Mouse (Mus musculus) midbrain, postnatal 0 days (tissue): ENCODE measurements around the gene Zfp423. TPM values are rescaled to one million over a fixed set of nuclear protein-coding genes. Genes with fewer than 3 reads are reported as not detected.

Experiments used
- ATAC-seq: fragments of 200-750 bp; cut with Nextera tagmentation; 2 replicates; pipeline ENCODE4 v1.8.0; 2017; ENCODE audit warnings: moderate number of reproducible peaks, mild to moderate bottlenecking, moderate TSS enrichment, moderate library complexity; ENCODE audit not compliant: low FRiP score
- DNase-seq: peaks from one replicate; pipeline ENCODE4 v3.0.0-alpha.2; 2015; ENCODE audit warnings: low spot score
- H3K27ac ChIP-seq: fragments of 300-500 bp; sonication (generic); 2 replicates; pipeline ENCODE4 v1.5.1; 2014; ENCODE audit warnings: low read depth, mild to moderate bottlenecking, low read length, mixed read lengths
- H3K27me3 ChIP-seq: fragments of 300-500 bp; sonication (generic); 2 replicates; pipeline ENCODE4 v1.6.1; 2014; ENCODE audit warnings: low read length, control low read depth, mixed read lengths; ENCODE audit not compliant: insufficient read depth
- H3K36me3 ChIP-seq: fragments of 300-500 bp; sonication (generic); 2 replicates; pipeline ENCODE4 v1.6.1; 2014; ENCODE audit warnings: low read length, control low read depth, mixed read lengths; ENCODE audit not compliant: insufficient read depth
- H3K4me1 ChIP-seq: fragments of 300-500 bp; sonication (generic); 2 replicates; pipeline ENCODE4 v1.6.1; 2014; ENCODE audit warnings: mild to moderate bottlenecking, control low read depth, antibody characterized with exemption, low read length, mixed read lengths; ENCODE audit not compliant: insufficient read depth
- H3K4me2 ChIP-seq: fragments of 300-500 bp; sonication (generic); 2 replicates; pipeline ENCODE4 v1.6.1; 2014; ENCODE audit warnings: low read depth, mild to moderate bottlenecking, low read length, mixed read lengths; ENCODE audit not compliant: poor library complexity, severe bottlenecking
- H3K4me3 ChIP-seq: fragments of 300-500 bp; sonication (generic); 2 replicates; pipeline ENCODE4 v1.5.1; 2014; ENCODE audit warnings: low read depth, mild to moderate bottlenecking, low read length, moderate library complexity
- H3K9ac ChIP-seq: fragments of 300-500 bp; sonication (generic); replicated peaks from 2 replicates; pipeline ENCODE4 v1.6.1; 2014; ENCODE audit warnings: mild to moderate bottlenecking, low read length, moderate library complexity, mixed read lengths; ENCODE audit not compliant: poor library complexity, severe bottlenecking
- H3K9me3 ChIP-seq: fragments of 300-500 bp; sonication (generic); 2 replicates; pipeline ENCODE4 v1.6.1; 2016; ENCODE audit warnings: low read length, control low read depth
- CTCF ChIP-seq: IDR thresholded peaks from 2 replicates; pipeline ENCODE4 v1.5.1; 2016; ENCODE audit warnings: antibody characterized with exemption, mild to moderate bottlenecking
- WGBS: fragments of 180-500 bp; shearing (Covaris S2); extraction: QIAGEN DNeasy Blood & Tissue Kit; methylation state at CpG from one replicate; pipeline ENCODE4 v1.1.7; 2014; 5-methylcytosine and 5-hydroxymethylcytosine counted together
- polyA plus RNA-seq: library from polyadenylated mRNA; unstranded; fragments of >200 nt; fragmentation: Nextera tagmentation; extraction: Ambion mirVana; gene quantifications from 2 replicates; pipeline ENCODE4 v1.2.1, GENCODE M21; 2015
- total RNA-seq: library from RNA; depleted of rRNA; stranded (reverse); fragments of >200 nt; gene quantifications from 2 replicates; pipeline ENCODE4 v1.2.3, GENCODE M21; 2014

The Zfp423 gene
- total and polyA plus RNA-seq, 2 experiments from 2014 or later: 22.9 to 57.5 TPM

DNA sequence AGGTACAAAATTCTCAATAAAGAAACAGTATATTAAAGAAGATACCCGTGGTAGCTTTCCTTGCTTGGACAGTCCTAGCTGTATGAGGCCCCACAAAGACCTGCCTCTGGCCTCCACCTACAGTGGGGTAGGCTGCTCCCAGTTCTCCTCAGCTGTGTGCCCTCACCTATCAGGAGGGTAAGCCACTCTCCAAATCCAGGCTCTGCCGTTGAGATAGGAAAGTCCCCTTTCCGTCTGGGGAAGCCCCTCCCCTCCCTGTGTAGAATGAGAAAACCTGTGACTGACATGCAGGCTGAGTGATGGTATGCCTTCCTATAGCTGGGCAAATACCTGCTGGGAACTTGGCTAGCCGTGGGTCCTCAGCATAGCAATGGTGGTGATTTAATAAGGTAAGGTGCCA is 257.8 kb downstream of the Zfp423 start:
- no peak; the same call in 1 of the 2 replicates for ATAC-seq
- Histone ChIP-seq H3K27me3 (no peaks in the 10 kb centered on the region), H3K4me2 (no peak overlapping the region), H3K4me1 (peaks cover 19% of the 10 kb centered on the region), H3K9ac (no peak overlapping the region), H3K9me3 (no peaks in the 10 kb centered on the region), H3K36me3 (no peaks in the 10 kb centered on the region), H3K4me3 (no peak overlapping the region), H3K27ac (peak overlapping the region; percentile 21; the same call in 1 of the 2 replicates)
- TF ChIP-seq CTCF: no peak
- DNase-seq: no peak
- WGBS: 58% methylated on average over 4 of the region's 4 CpGs

GRCm38 (mm10) chr8:87700321-87700720 is 259.1 kb downstream of the Zfp423 start:
- 74% methylated on average over 12 of the region's 12 CpGs for WGBS
- DNase-seq: no peak
- H3K4me2 ChIP-seq: no peak overlapping the region
- no peaks in the 10 kb centered on the region for H3K27me3 ChIP-seq
- H3K4me3 ChIP-seq: no peak overlapping the region
- H3K36me3 ChIP-seq: no peaks in the 10 kb centered on the region
- TF ChIP-seq CTCF: no peak
- no peak overlapping the region for H3K9ac ChIP-seq
- H3K4me1 ChIP-seq: peaks cover 19% of the 10 kb centered on the region
- H3K27ac ChIP-seq: no peak overlapping the region
- no peak for ATAC-seq
- H3K9me3 ChIP-seq: no peaks in the 10 kb centered on the region

DNA sequence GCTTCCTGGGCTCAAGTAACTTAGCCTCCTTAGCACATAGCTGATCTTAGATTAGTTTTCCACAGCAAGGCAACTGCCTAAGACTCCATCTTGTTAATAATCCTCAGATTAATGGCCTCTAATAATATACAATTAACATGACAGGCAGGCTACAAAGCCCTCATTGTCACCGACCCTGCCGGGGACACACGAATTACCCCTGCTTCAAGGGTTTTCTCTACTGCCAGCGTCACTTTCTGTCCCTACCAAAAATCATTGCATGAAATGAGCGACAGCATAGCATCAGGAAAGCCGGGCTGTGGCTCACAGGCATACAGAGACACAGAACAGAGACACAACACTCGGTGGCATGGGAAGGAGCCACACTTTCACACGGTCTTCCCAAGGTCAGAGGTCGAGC is 262.3 kb downstream of the Zfp423 start:
- Histone ChIP-seq H3K36me3 (no peaks in the 10 kb centered on the region), H3K9ac (no peak overlapping the region), H3K4me3 (no peak overlapping the region), H3K27ac (no peak overlapping the region), H3K4me2 (no peak overlapping the region), H3K4me1 (peaks cover 8% of the 10 kb centered on the region), H3K9me3 (no peaks in the 10 kb centered on the region), H3K27me3 (no peaks in the 10 kb centered on the region)
- TF ChIP-seq CTCF: no peak
- WGBS: 48% methylated on average over 9 of the region's 9 CpGs
- ATAC-seq (no peak), DNase-seq (no peak)

- Histone ChIP-seq H3K27ac (no peak overlapping the region), H3K9ac (no peak overlapping the region), H3K4me1 (peaks cover 25% of the 10 kb centered on the region), H3K4me3 (no peak overlapping the region), H3K4me2 (no peak overlapping the region), H3K9me3 (no peaks in the 10 kb centered on the region), H3K27me3 (no peaks in the 10 kb centered on the region), H3K36me3 (no peaks in the 10 kb centered on the region)
- ATAC-seq (no peak), DNase-seq (no peak)
- no peak for TF ChIP-seq CTCF
- WGBS: 87% methylated on average over 4 of the region's 4 CpGs
These were observed 265.7 kb downstream of the Zfp423 start for GRCm38 (mm10) chr8:87693741-87694140.

GRCm38 (mm10) chr8:87690100-87691095 is 269.0 kb downstream of the Zfp423 start:
- H3K27me3 ChIP-seq: no peaks in the 10 kb centered on the region
- H3K27ac ChIP-seq: peak overlapping the region; percentile 68
- peaks cover 28% of the 10 kb centered on the region for H3K4me1 ChIP-seq
- 19% methylated on average over 28 of the region's 28 CpGs for WGBS
- TF ChIP-seq CTCF: no peak
- 0 out of 2 replicates have a peak overlapping the region, but pooled peaks have one; percentile 29 for H3K9ac ChIP-seq
- H3K9me3 ChIP-seq: no peaks in the 10 kb centered on the region
- ATAC-seq (no peak), DNase-seq (peak; percentile 72)
- H3K4me3 ChIP-seq: no peak overlapping the region
- H3K4me2 ChIP-seq: peak overlapping the region; percentile 26
- H3K36me3 ChIP-seq: peaks cover 3% of the 10 kb centered on the region; the same call in 1 of the 2 replicates

GRCm38 (mm10) chr8:87689192-87689591 is 270.2 kb downstream of the Zfp423 start:
- H3K4me2 ChIP-seq: no peak overlapping the region
- peaks cover 35% of the 10 kb centered on the region for H3K4me1 ChIP-seq
- peak overlapping the region; percentile 68; the same call in 1 of the 2 replicates for H3K27ac ChIP-seq
- no peaks in the 10 kb centered on the region for H3K9me3 ChIP-seq
- peaks cover 3% of the 10 kb centered on the region; the same call in 1 of the 2 replicates for H3K36me3 ChIP-seq
- DNase-seq (peak; percentile 51), ATAC-seq (no peak)
- TF ChIP-seq CTCF: no peak
- no peak overlapping the region for H3K4me3 ChIP-seq
- no peak overlapping the region for H3K9ac ChIP-seq
- H3K27me3 ChIP-seq: no peaks in the 10 kb centered on the region
- 45% methylated on average over 6 of the region's 6 CpGs for WGBS
